Comparison of ENCODE assay signal across 8 mouse cellular contexts in genomic region chr7:73399501-73400044, GRCm38 (mm10). TPM values are rescaled to one million over a fixed set of nuclear protein-coding genes. Genes with fewer than 3 reads are reported as not detected.
DNase-seq lines count a peak whose midpoint lies in the region; ATAC-seq lines count a peak whose summit lies in the region.

No protein-coding gene starts in this region.

- peaks cover 38% of the 10 kb centered on the region for H3K4me1 ChIP-seq in intestine, embryonic 15.5 days (replicated peaks)
- peaks cover 54% of the 10 kb centered on the region for H3K4me1 ChIP-seq in midbrain, embryonic 15.5 days

- H3K4me2 ChIP-seq in intestine, embryonic 15.5 days (replicated peaks): peak overlapping the region; percentile 74
- H3K4me2 ChIP-seq in midbrain, embryonic 15.5 days: peak overlapping the region; percentile 55

- ATAC-seq in intestine, embryonic 15.5 days: peak; percentile 73
- ATAC-seq in midbrain, embryonic 15.5 days (replicated peaks): peak; percentile 68

- peak overlapping the region; percentile 27 for H3K4me3 ChIP-seq in intestine, embryonic 15.5 days (replicated peaks)
- H3K4me3 ChIP-seq in midbrain, embryonic 15.5 days: peak overlapping the region; percentile 27

- H3K36me3 ChIP-seq in intestine, embryonic 15.5 days: no peaks in the 10 kb centered on the region
- H3K36me3 ChIP-seq in midbrain, embryonic 15.5 days (replicated peaks): no peaks in the 10 kb centered on the region

- 5% methylated on average over 19 of the region's 19 CpGs for WGBS in intestine, embryonic 15.5 days
- 2% methylated on average over 19 of the region's 19 CpGs for WGBS in midbrain, embryonic 15.5 days

- H3K27ac ChIP-seq in intestine, embryonic 15.5 days: no peak overlapping the region
- H3K27ac ChIP-seq in midbrain, embryonic 15.5 days: peak overlapping the region; percentile 78

- no peaks in the 10 kb centered on the region for H3K27me3 ChIP-seq in intestine, embryonic 15.5 days (replicated peaks)
- H3K27me3 ChIP-seq in midbrain, embryonic 15.5 days (replicated peaks): no peaks in the 10 kb centered on the region

- peak; percentile 43 to 78 for DNase-seq in spleen, postnatal 4 days (ENCODE audit: low spot score in 2 of 2)
- no peak for DNase-seq in spleen, adult 12 weeks (ENCODE audit: low spot score)
- DNase-seq in cerebellum, postnatal 25 days: peak; percentile 80 to 91
- DNase-seq in gastrocnemius, postnatal 14 days: peak; percentile 81
- peak; percentile 65 for DNase-seq in liver
- peak; percentile 69 for DNase-seq in testis, postnatal 14 days (ENCODE audit: low spot score)

- H3K9me3 ChIP-seq in intestine, embryonic 15.5 days: no peaks in the 10 kb centered on the region
- no peaks in the 10 kb centered on the region for H3K9me3 ChIP-seq in midbrain, embryonic 15.5 days

- intact Hi-C loops in gastrocnemius, postnatal 14 days (cut with DNase I; ENCODE audit: low total_unique reads): no loop called here

- peak overlapping the region; percentile 24; the same call in 1 of the 2 replicates for H3K9ac ChIP-seq in intestine, embryonic 15.5 days
- peak overlapping the region; percentile 30; the same call in 1 of the 2 replicates for H3K9ac ChIP-seq in midbrain, embryonic 15.5 days

RNA-seq across cellular contexts. Expression of gene Rgma, which starts 24.3 kb away (rescaled TPM):
- total RNA-seq in gastrocnemius, postnatal 14 days (2021): 10 to 100 TPM; 53.4 to 73.5 TPM
- polyA plus RNA-seq in intestine, embryonic 15.5 days (2015; fragmentation: Nextera tagmentation; extraction: Ambion mirVana): 7.4 TPM in 2 replicates
- 46.6 and 50.4 TPM in 2 replicates for polyA plus RNA-seq in midbrain, embryonic 15.5 days (2015; fragmentation: Nextera tagmentation; extraction: Ambion mirVana)
